Mouse (Mus musculus) liver, postnatal 0 days (tissue): ENCODE data around the gene Tedc1. TPM values are rescaled to one million over a fixed set of nuclear protein-coding genes. Genes with fewer than 3 reads are reported as not detected.

ENCODE experiments used
- ATAC-seq: fragments of 200-750 bp; cut with Nextera tagmentation; 2 replicates; pipeline ENCODE4 v1.8.0; 2017; ENCODE audit warnings: mild to moderate bottlenecking, moderate library complexity
- DNase-seq: peaks from one replicate; pipeline ENCODE4 v3.0.0-alpha.2; 2016
- H3K27ac ChIP-seq: fragments of 300-500 bp; sonication (generic); 2 replicates; pipeline ENCODE4 v1.5.1; 2014; ENCODE audit warnings: antibody characterized with exemption, moderate library complexity, mild to moderate bottlenecking, low read depth
- H3K27me3 ChIP-seq: fragments of 300-500 bp; sonication (generic); 2 replicates; pipeline ENCODE4 v1.6.1; 2014; ENCODE audit warnings: low read length, control low read depth, mixed read lengths; ENCODE audit not compliant: insufficient read depth
- H3K36me3 ChIP-seq: fragments of 300-500 bp; sonication (generic); replicated peaks from 2 replicates; pipeline ENCODE4 v1.6.1; 2014; ENCODE audit warnings: mild to moderate bottlenecking, control low read depth, low read length, moderate library complexity, mixed read lengths; ENCODE audit not compliant: insufficient read depth
- H3K4me1 ChIP-seq: fragments of 300-500 bp; sonication (generic); 2 replicates; pipeline ENCODE4 v1.6.1; 2014; ENCODE audit warnings: antibody characterized with exemption, mild to moderate bottlenecking, control low read depth; ENCODE audit not compliant: insufficient read depth
- H3K4me2 ChIP-seq: fragments of 300-500 bp; sonication (generic); 2 replicates; pipeline ENCODE4 v1.6.1; 2014; ENCODE audit warnings: low read depth, mild to moderate bottlenecking, low read length, moderate library complexity, mixed read lengths
- H3K4me3 ChIP-seq: fragments of 300-500 bp; sonication (generic); 2 replicates; pipeline ENCODE4 v1.5.1; 2014; ENCODE audit warnings: low read depth, low read length
- H3K9ac ChIP-seq: fragments of 300-500 bp; sonication (generic); replicated peaks from 2 replicates; pipeline ENCODE4 v1.6.1; 2014; ENCODE audit warnings: mild to moderate bottlenecking, moderate library complexity
- H3K9me3 ChIP-seq: fragments of 300-500 bp; sonication (generic); 2 replicates; pipeline ENCODE4 v1.6.1; 2016; ENCODE audit warnings: mild to moderate bottlenecking, control low read depth, low read length, mixed read lengths
- CTCF ChIP-seq: sonication (generic); IDR thresholded peaks from 2 replicates; pipeline ENCODE4 v1.5.1; 2016; ENCODE audit warnings: antibody characterized with exemption, low read depth
- EP300 ChIP-seq: IDR thresholded peaks from 2 replicates; pipeline ENCODE4 v1.6.1; 2016; ENCODE audit warnings: antibody characterized with exemption, low read depth, mild to moderate bottlenecking
- WGBS: fragments of 180-500 bp; shearing (Covaris S2); extraction: QIAGEN DNeasy Blood & Tissue Kit; methylation state at CpG from one replicate; pipeline ENCODE4 v1.1.7; 2014; ENCODE audit not compliant: insufficient replicate concordance; 5-methylcytosine and 5-hydroxymethylcytosine counted together
- polyA plus RNA-seq: library from polyadenylated mRNA; unstranded; fragments of >200 nt; fragmentation: Nextera tagmentation; extraction: Ambion mirVana; gene quantifications from 2 replicates; pipeline ENCODE4 v1.2.1, GENCODE M21; 2015

Tedc1 gene
- polyA plus RNA-seq, 1 experiment from 2014 or later, result 4.6 TPM

DNA sequence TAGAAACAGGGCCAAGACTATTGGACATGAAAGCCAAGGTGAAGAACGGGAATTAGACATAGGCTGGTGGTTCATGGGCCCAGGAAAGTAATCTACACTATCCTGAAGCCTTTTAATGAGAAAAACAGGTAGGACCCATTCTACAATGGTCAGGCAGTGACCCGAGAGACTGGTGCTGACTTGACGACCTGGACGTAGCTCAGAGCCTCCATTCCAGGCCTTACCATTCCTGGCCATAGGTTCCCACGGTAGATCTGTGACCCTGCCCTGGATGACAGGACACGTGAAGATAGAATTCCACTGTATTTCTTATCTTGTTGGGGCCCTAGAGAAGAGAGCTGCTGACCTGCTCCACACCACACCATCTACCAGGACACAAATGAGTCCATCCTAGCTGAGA is 17.9 kb upstream of the Tedc1 start:
- DNase-seq (no peak), ATAC-seq (no peak)
- Histone ChIP-seq H3K4me2 (no peak overlapping the region), H3K27ac (no peak overlapping the region), H3K4me1 (peaks cover 29% of the 10 kb centered on the region), H3K27me3 (peaks cover 31% of the 10 kb centered on the region), H3K9me3 (no peaks in the 10 kb centered on the region), H3K4me3 (no peak overlapping the region), H3K36me3 (peaks cover 38% of the 10 kb centered on the region), H3K9ac (no peak overlapping the region)
- WGBS, result 77% methylated on average over 6 of the region's 6 CpGs
- TF ChIP-seq EP300 (no peak), CTCF (no peak)

DNA sequence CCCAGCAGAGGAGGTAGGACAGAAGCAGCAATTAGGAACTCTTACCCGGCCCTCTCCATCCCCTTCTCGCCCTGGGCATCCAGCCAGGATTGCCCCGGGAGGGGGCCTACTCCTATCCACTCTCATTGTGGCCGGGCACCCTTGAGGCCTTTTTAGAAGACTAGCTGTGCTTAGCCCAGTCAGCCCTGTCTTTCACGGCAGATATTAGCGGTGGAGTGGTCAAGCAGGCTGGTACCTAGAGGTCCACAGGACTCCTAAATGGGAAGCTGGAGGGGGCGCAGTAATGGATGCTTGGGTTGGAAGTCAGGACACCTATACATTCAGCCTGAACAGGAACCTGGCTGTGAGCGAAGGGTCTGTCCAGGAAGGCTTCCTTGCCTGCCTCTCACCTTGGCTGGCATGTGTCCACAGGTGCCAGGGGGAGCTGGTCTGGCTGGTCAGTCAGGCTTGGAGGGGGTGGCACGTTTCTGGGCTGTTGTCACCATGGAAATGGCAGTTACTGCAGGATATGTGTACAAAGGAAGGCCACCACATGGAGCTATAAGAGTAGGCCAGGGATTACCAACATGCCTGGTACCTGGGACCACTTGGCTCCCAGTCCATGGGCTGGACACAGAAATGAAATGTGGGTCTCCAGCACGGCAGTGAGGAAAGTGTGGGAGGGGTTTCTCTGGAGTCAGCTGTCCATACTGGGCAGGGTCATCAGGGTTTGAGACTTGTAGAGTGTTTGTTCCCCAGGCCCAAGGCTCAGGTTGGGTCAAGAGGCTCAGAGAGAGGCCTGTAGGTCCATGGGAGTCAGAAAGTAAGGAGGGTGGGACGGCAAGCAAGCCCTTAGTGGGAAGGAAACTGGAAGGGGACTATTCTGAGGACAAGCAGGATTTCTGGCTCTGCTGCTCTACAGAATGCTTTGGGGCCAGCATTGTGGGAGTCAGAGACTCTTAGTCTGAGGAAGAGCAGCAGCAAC is 17.0 kb upstream of the Tedc1 start:
- H3K9me3 ChIP-seq, result no peaks in the 10 kb centered on the region
- TF ChIP-seq CTCF (no peak), EP300 (no peak)
- peaks cover 29% of the 10 kb centered on the region for H3K4me1 ChIP-seq
- no peak overlapping the region for H3K9ac ChIP-seq
- no peak overlapping the region for H3K27ac ChIP-seq
- peaks cover 31% of the 10 kb centered on the region for H3K27me3 ChIP-seq
- H3K4me2 ChIP-seq, result peak overlapping the region; percentile 87
- H3K36me3 ChIP-seq, result peaks cover 30% of the 10 kb centered on the region
- WGBS, result 57% methylated on average over 11 of the region's 11 CpGs
- DNase-seq (no peak), ATAC-seq (no peak)
- H3K4me3 ChIP-seq, result peak overlapping the region; percentile 50; the same call in 1 of the 2 replicates

DNA sequence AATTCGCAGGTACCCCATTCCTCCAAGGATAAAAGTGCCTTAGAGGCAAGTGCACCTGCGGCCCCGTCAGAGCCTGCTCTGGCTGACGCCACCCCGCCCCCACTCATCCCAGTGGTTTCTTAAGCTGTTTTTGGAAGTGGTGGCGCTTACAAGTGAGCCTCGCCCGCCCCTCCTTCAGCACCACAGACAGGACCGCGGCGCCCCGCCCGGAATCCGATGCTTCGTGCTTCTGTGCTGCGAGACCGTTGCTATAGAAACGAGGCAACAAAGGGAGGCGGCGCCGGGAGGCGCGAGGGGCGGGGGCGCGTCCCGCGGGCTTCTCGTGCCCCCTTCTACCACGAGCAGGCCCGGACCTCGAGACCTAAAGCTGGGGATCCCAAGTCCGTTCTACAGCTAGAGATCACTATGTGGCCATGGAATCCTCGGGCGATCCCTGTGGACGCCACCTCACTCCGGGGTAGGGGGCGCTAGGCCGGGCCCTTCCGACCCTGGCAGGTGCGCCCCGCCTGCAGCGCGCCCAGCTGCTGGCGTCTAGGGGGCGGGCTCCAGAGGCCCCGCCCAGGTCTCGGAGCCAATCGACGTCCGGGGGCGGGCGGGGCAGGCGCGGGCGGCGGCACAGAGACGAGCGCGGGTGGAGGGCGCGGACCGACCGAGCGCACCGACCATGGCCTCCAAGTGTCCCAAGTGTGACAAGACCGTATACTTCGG is 16.2 kb upstream of the Tedc1 start, which contains the start of gene Crip2:
Gene Crip2, plus strand, starts transcription at position 329 of the 708 bp plus-strand sequence.
- peaks cover 31% of the 10 kb centered on the region for H3K27me3 ChIP-seq
- peaks cover 29% of the 10 kb centered on the region for H3K4me1 ChIP-seq

DNA sequence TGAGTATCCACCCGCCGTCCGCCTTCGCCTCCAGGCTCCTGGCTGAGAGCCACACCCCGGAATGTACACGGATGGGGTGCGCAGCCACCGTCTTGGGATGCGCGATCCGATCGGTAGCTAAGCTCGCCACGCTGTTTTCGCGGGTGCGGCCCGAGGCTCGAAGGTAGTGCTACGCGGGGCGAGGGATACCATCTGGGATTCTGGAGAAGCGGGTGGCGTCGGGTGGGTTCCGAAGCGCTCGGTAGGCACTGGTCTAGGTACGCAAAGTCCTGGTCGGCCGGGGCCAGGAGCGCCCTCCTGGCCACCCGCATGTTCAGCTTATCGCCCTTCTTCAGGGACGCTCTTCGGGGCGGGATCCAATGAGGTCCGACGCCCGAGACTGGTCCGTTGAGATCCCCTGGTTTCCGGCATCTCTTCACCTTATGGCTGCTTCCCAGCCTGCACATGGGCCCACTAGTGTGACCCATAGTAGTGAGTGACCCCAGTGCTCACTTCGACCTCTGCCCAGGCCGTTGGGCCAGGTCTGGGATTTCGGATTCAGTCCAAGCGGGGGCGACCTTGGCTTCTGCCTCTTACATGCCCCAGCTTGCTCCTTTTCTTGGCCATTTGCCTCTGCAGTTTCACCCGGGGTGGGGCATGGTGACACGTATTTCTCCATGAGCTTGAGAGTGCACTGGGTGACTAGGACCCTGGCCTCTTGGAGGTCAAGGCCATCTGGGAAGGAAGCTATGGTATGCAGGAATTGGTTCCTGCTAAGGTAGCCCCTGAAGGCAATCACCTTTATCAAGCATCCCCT is 15.4 kb upstream of the Tedc1 start:
- TF ChIP-seq CTCF (no peak), EP300 (no peak)
- DNase-seq (peak; percentile 62), ATAC-seq (peak; percentile 52)
- WGBS, result 2% methylated on average over 49 of the region's 49 CpGs
- H3K27me3 ChIP-seq, result peaks cover 31% of the 10 kb centered on the region
- peak overlapping the region; percentile 74 for H3K27ac ChIP-seq
- H3K4me3 ChIP-seq, result peak overlapping the region; percentile 50
- H3K9me3 ChIP-seq, result no peaks in the 10 kb centered on the region
- H3K36me3 ChIP-seq, result peaks cover 17% of the 10 kb centered on the region
- peak overlapping the region; percentile 56 for H3K9ac ChIP-seq
- H3K4me2 ChIP-seq, result peak overlapping the region; percentile 87
- peaks cover 29% of the 10 kb centered on the region for H3K4me1 ChIP-seq

More for the DNA sequence above, 16.2 kb upstream of the Tedc1 start, which contains the start of gene Crip2:
- WGBS, result under 1% methylated on average over 56 of the region's 68 CpGs
- peak within 1 kb of the TSS; percentile 50 for H3K4me3 ChIP-seq
- DNase-seq (peak; percentile 88), ATAC-seq (peak; percentile 87)
- H3K27ac ChIP-seq, result peak within 1 kb of the TSS; percentile 74
- peaks cover 24% of the 10 kb centered on the region for H3K36me3 ChIP-seq
- no peak for TF ChIP-seq EP300
- TF ChIP-seq CTCF, result peak; percentile 46; the same call in 1 of the 2 replicates
- H3K9ac ChIP-seq, result peak within 1 kb of the TSS; percentile 56
- peak within 1 kb of the TSS; percentile 87 for H3K4me2 ChIP-seq
- H3K9me3 ChIP-seq, result no peaks in the 10 kb centered on the region

DNA sequence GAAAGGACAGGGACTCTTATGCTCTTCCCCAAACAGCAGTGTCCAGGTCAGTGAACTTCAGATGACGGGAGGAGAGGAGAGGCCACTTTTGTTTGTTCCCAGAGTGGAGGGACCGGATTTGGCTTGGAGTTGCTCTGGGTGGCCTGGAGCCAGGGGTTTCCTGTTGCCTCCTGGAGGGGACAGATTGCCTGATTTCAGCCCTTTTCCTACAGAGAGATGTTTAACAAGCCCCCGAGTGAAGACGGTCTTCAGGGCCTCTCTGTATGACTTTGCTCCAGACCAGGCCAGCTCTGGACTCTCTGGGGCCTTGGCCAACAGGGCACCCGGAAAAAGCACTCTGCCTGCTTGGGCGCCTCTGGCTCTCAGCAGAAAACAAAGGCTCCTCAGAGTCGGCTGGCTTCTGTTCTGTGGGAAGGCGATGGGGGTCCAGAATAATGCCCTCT is 14.7 kb upstream of the Tedc1 start:
- ATAC-seq (peak; percentile 12; the same call in 1 of the 2 replicates), DNase-seq (peak; percentile 59)
- peaks cover 32% of the 10 kb centered on the region for H3K27me3 ChIP-seq
- peak overlapping the region; percentile 50 for H3K4me3 ChIP-seq
- peaks cover 34% of the 10 kb centered on the region for H3K4me1 ChIP-seq
- 23% methylated on average over 8 of the region's 8 CpGs for WGBS
- H3K9me3 ChIP-seq, result no peaks in the 10 kb centered on the region
- peak overlapping the region; percentile 74 for H3K27ac ChIP-seq
- H3K9ac ChIP-seq, result peak overlapping the region; percentile 56
- no peak for TF ChIP-seq EP300
- TF ChIP-seq CTCF, result no peak
- peak overlapping the region; percentile 87 for H3K4me2 ChIP-seq
- H3K36me3 ChIP-seq, result peaks cover 10% of the 10 kb centered on the region
